Mouse (Mus musculus) forebrain, embryonic 11.5 days (tissue): ENCODE data around the gene Gm4969. TPM values are rescaled to one million over a fixed set of nuclear protein-coding genes. Genes with fewer than 3 reads are reported as not detected.

Experiments used
- ATAC-seq: fragments of 200-750 bp; cut with Nextera tagmentation; replicated peaks from 2 replicates; pipeline ENCODE4 v1.8.0; 2017; ENCODE audit warnings: moderate TSS enrichment; ENCODE audit not compliant: low FRiP score
- DNase-seq: peaks from one replicate; pipeline ENCODE4 v3.0.0-alpha.2; 2017; ENCODE audit warnings: low spot score
- H3K27ac ChIP-seq: fragments of 300-500 bp; sonication (generic); 2 replicates; pipeline ENCODE4 v1.5.1; 2014; ENCODE audit warnings: low read depth, low read length
- H3K27me3 ChIP-seq: fragments of 300-500 bp; sonication (generic); 2 replicates; pipeline ENCODE4 v1.6.1; 2014; ENCODE audit warnings: mild to moderate bottlenecking, low read length, mixed read lengths; ENCODE audit not compliant: control insufficient read depth, insufficient read depth
- H3K36me3 ChIP-seq: fragments of 300-500 bp; sonication (generic); 2 replicates; pipeline ENCODE4 v1.6.1; 2014; ENCODE audit warnings: mild to moderate bottlenecking, low read length, moderate library complexity, mixed read lengths; ENCODE audit not compliant: control insufficient read depth, insufficient read depth
- H3K4me1 ChIP-seq: fragments of 300-500 bp; sonication (generic); replicated peaks from 2 replicates; pipeline ENCODE4 v1.6.1; 2014; ENCODE audit warnings: low read length, mixed read lengths; ENCODE audit not compliant: control insufficient read depth, insufficient read depth
- H3K4me2 ChIP-seq: fragments of 300-500 bp; sonication (generic); 2 replicates; pipeline ENCODE4 v1.6.1; 2014; ENCODE audit warnings: low read depth, mild to moderate bottlenecking, low read length, moderate library complexity, mixed read lengths; ENCODE audit not compliant: severe bottlenecking
- H3K4me3 ChIP-seq: fragments of 300-500 bp; sonication (generic); 2 replicates; pipeline ENCODE4 v1.5.1; 2014; ENCODE audit warnings: low read depth, low read length
- H3K9ac ChIP-seq: fragments of 300-500 bp; sonication (generic); 2 replicates; pipeline ENCODE4 v1.6.1; 2014; ENCODE audit warnings: low read length
- H3K9me3 ChIP-seq: fragments of 300-500 bp; sonication (generic); 2 replicates; pipeline ENCODE4 v1.6.1; 2016; ENCODE audit warnings: low read length, mixed read lengths; ENCODE audit not compliant: control insufficient read depth
- WGBS: fragments of 180-500 bp; shearing (Covaris S2); extraction: QIAGEN DNeasy Blood & Tissue Kit; methylation state at CpG from one replicate; pipeline ENCODE4 v1.1.7; 2014; 5-methylcytosine and 5-hydroxymethylcytosine counted together
- polyA plus RNA-seq: library from polyadenylated mRNA; unstranded; fragments of >200 nt; fragmentation: Nextera tagmentation; extraction: Ambion mirVana; gene quantifications from 2 replicates; pipeline ENCODE4 v1.2.1, GENCODE M21; 2014

Gene Gm4969
- polyA plus RNA-seq, 1 experiment from 2014 or later = 1.2 TPM

- Histone ChIP-seq H3K27me3 (peaks cover 13% of the 10 kb centered on the region), H3K9me3 (no peaks in the 10 kb centered on the region), H3K4me2 (peak overlapping the region; percentile 95), H3K4me3 (peak overlapping the region; percentile 72), H3K4me1 (peaks cover 33% of the 10 kb centered on the region), H3K36me3 (no peaks in the 10 kb centered on the region), H3K9ac (peak overlapping the region; percentile 93), H3K27ac (peak overlapping the region; percentile 97)
- WGBS = under 1% methylated on average over 45 of the region's 45 CpGs
- ATAC-seq = peak; percentile 85
- peak; percentile 99 for DNase-seq
Measured at GRCm38 (mm10) chr7:19093537-19094385, 24.4 kb downstream of the Gm4969 start.

DNA sequence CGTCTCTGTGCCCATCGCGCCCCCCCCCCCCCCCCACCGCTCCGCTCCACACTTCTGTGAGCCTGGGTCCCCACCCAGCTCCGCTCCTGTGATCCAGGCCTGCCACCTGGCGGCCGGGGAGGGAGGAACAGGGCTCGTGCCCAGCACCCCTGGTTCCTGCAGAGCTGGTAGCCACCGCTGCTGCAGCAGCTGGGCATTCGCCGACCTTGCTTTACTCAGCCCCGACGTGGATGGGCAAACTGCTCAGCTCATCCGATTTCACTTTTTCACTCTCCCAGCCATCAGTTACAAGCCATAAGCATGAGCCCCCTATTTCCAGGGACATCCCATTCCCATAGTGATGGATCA, 25.0 kb downstream of the Gm4969 start:
- Histone ChIP-seq H3K36me3 (no peaks in the 10 kb centered on the region), H3K27me3 (peaks cover 13% of the 10 kb centered on the region), H3K4me1 (peaks cover 33% of the 10 kb centered on the region), H3K9me3 (no peaks in the 10 kb centered on the region), H3K4me2 (peak overlapping the region; percentile 95), H3K4me3 (peak overlapping the region; percentile 72), H3K27ac (peak overlapping the region; percentile 76), H3K9ac (peak overlapping the region; percentile 56)
- ATAC-seq (peak; percentile 44), DNase-seq (peak; percentile 92)
- WGBS = 0% methylated on average over 15 of the region's 15 CpGs

DNA sequence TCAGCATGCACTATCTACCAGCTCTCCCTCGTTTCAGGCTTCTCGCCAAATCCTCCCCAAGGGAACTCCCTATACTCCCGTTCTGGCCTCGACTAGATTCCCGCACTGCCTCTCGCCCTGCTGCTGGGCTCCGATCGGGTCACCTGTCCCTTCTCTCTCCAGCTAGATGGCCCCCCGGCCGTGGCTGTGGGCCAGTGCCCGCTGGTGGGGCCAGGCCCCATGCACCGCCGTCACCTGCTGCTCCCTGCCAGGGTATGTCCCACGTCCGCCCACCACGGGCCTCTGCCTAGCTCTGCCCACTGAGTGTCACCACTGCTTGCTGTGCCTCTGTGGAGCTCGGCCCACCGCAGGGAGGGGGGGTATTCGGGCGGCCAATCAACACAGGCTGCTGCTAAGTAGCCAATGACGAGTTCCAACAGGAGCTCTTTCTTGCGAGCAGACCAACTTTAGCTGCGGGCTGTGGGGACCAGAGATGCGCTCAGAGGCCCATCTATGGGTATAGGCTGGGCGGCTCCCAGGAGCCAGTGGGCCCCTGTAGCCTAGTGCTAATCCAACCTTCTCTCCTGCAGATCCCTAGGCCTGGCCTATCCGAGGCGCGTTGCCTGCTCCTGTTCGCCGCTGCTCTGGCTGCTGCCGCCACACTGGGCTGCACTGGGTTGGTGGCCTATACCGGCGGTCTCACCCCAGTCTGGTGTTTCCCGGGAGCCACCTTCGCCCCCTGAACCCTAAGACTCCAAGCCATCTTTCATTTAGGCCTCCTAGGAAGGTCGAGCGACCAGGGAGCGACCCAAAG, 25.6 kb downstream of the Gm4969 start:
- Histone ChIP-seq H3K9me3 (no peaks in the 10 kb centered on the region), H3K4me3 (peak overlapping the region; percentile 72), H3K27me3 (peaks cover 13% of the 10 kb centered on the region), H3K27ac (peak overlapping the region; percentile 76), H3K4me1 (peaks cover 33% of the 10 kb centered on the region), H3K4me2 (peak overlapping the region; percentile 95), H3K9ac (peak overlapping the region; percentile 56), H3K36me3 (no peaks in the 10 kb centered on the region)
- ATAC-seq = peak; percentile 68
- 4% methylated on average over 38 of the region's 38 CpGs for WGBS
- peak; percentile 91 for DNase-seq

DNA sequence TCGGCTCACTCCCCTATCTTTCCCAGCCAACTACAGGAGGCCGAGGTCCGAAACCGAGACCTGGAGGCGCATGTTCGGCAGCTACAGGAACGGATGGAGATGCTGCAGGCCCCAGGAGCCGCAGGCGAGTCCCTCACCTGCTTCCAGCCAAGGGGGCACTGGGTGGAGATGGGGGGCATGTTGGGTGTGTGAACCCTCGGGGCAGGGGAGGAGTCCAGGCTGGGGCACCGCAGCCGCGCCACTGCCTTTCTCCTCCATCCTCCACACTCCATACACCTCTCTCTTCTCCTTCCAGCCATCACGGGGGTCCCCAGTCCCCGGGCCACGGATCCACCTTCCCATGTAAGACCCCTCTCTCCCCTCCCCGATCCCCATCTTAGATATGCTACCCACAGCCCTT, 26.3 kb downstream of the Gm4969 start:
- Histone ChIP-seq H3K4me2 (peak overlapping the region; percentile 95), H3K27me3 (peaks cover 13% of the 10 kb centered on the region), H3K4me1 (peaks cover 29% of the 10 kb centered on the region), H3K36me3 (no peaks in the 10 kb centered on the region; the same call in 1 of the 2 replicates), H3K9me3 (no peaks in the 10 kb centered on the region), H3K4me3 (peak overlapping the region; percentile 72; the same call in 1 of the 2 replicates), H3K9ac (peak overlapping the region; percentile 30), H3K27ac (no peak overlapping the region)
- no peak for ATAC-seq
- peak; percentile 65 for DNase-seq
- WGBS = 17% methylated on average over 14 of the region's 17 CpGs

DNA sequence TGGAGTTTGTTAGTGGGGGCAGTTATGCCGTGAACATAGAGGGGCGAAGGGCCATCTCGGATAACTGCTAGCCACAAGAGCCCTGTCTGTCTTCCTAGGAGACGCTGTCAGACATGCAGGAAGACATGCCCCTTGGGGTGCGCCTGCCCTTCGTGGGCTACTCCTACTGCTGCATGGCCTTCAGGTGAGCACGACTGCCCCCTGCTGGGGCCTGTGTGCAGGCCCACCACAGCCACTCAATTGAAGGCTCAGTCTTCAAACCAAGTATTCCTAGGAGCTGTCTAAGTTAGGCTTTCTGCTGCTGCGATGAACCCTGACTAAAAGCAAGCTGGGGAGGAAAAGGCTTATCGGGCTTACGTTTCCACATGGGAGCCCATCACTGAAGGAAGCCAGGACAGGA, 29.4 kb downstream of the Gm4969 start:
- H3K9me3 ChIP-seq = no peaks in the 10 kb centered on the region
- no peak overlapping the region for H3K27ac ChIP-seq
- WGBS = 49% methylated on average over 10 of the region's 10 CpGs
- H3K4me3 ChIP-seq = no peak overlapping the region
- peaks cover 13% of the 10 kb centered on the region for H3K27me3 ChIP-seq
- H3K36me3 ChIP-seq = no peaks in the 10 kb centered on the region; the same call in 1 of the 2 replicates
- H3K9ac ChIP-seq = no peak overlapping the region
- H3K4me1 ChIP-seq = peaks cover 25% of the 10 kb centered on the region
- DNase-seq (peak; percentile 85), ATAC-seq (no peak)
- no peak overlapping the region for H3K4me2 ChIP-seq

DNA sequence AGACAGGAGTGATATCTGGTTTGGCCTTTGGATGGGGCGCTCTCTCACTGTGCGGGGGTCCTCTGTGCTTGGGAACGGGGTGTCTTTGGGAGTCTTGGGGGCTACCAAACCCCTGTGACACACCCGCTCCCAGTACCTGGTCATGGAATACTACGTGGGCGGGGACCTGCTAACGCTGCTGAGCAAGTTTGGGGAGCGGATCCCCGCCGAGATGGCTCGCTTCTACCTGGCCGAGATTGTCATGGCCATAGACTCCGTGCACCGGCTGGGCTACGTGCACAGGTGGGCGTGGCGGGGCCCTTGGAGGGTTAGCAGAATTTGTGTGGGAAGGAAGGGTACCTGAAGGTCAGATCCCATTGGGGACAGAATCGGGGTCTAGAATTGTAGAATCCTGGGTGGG, 31.4 kb downstream of the Gm4969 start:
- 55% methylated on average over 18 of the region's 18 CpGs for WGBS
- no peak overlapping the region for H3K4me3 ChIP-seq
- ATAC-seq = no peak

DNA sequence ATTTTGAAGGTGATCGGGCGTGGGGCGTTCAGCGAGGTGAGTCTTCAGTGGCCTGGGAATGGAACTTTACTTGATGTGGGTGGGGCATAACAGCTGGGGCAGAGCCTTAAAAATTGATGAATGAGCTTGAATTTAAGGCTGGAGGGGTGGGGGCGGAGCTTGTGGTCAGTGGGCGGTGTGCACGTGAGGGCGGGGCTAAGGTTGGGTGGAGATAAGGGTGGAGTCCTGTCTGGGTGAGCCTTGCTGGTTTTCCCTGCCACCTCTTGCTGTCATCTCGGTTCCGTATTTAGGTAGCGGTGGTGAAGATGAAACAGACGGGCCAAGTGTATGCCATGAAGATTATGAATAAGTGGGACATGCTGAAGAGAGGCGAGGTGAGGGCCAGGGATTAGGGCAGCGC, 32.1 kb downstream of the Gm4969 start:
- H3K9me3 ChIP-seq = no peaks in the 10 kb centered on the region
- H3K4me2 ChIP-seq = 0 out of 2 replicates have a peak overlapping the region, but pooled peaks have one; percentile 24
- no peak overlapping the region for H3K4me3 ChIP-seq
- peaks cover 7% of the 10 kb centered on the region for H3K4me1 ChIP-seq
- no peak for DNase-seq
- H3K27me3 ChIP-seq = peaks cover 4% of the 10 kb centered on the region; the same call in 1 of the 2 replicates
- H3K36me3 ChIP-seq = peaks cover 2% of the 10 kb centered on the region; the same call in 1 of the 2 replicates
- H3K27ac ChIP-seq = no peak overlapping the region
- 9% methylated on average over 14 of the region's 14 CpGs for WGBS
- no peak overlapping the region for H3K9ac ChIP-seq
- ATAC-seq = 0 out of 2 replicates have a peak, but pooled peaks have one; percentile 31

More for the DNA sequence above, 31.4 kb downstream of the Gm4969 start:
- no peak for DNase-seq
- Histone ChIP-seq H3K9ac (no peak overlapping the region), H3K9me3 (no peaks in the 10 kb centered on the region), H3K27me3 (peaks cover 11% of the 10 kb centered on the region), H3K27ac (no peak overlapping the region), H3K4me1 (peaks cover 9% of the 10 kb centered on the region), H3K4me2 (no peak overlapping the region), H3K36me3 (peaks cover 1% of the 10 kb centered on the region; the same call in 1 of the 2 replicates)

DNA sequence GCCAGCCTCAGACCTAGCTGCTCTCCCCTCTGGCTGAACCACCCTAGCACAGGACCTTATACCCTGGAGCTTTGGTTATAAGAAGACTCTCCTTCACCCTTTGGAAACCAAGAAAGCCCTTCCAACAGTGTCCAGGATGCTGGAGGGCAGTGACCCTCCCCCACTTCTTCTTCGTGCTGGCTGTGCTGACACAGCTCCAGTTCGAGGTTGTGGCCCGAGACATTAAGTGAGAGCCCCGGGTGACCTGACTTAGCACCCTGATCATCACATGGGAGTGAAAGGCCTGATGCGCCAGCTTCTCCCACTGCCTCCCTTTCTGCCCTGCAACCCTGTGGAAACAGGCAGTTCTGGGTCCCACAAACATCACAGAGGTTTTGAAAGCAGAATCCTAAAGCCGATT, 32.7 kb downstream of the Gm4969 start:
- no peak for ATAC-seq
- peaks cover 7% of the 10 kb centered on the region for H3K4me1 ChIP-seq
- WGBS = 10% methylated on average over 6 of the region's 6 CpGs
- no peak overlapping the region for H3K27ac ChIP-seq
- H3K27me3 ChIP-seq = no peaks in the 10 kb centered on the region; the same call in 1 of the 2 replicates
- H3K9me3 ChIP-seq = no peaks in the 10 kb centered on the region
- H3K36me3 ChIP-seq = peaks cover 6% of the 10 kb centered on the region
- H3K4me3 ChIP-seq = no peak overlapping the region
- H3K9ac ChIP-seq = 0 out of 2 replicates have a peak overlapping the region, but pooled peaks have one; percentile 1
- DNase-seq = no peak
- 0 out of 2 replicates have a peak overlapping the region, but pooled peaks have one; percentile 24 for H3K4me2 ChIP-seq
